Mouse (Mus musculus) stomach, postnatal 0 days (tissue): Measurements from ENCODE around the gene 5730596B20Rik.

Source experiments
- CTCF ChIP-seq: IDR thresholded peaks from 2 replicates; pipeline ENCODE4 v1.5.1; 2016; ENCODE audit warnings: antibody characterized with exemption, low read depth, mild to moderate bottlenecking, moderate library complexity
- EP300 ChIP-seq: optimal IDR thresholded peaks from 2 replicates; pipeline ENCODE3; 2016; ENCODE audit warnings: antibody characterized with exemption

DNA sequence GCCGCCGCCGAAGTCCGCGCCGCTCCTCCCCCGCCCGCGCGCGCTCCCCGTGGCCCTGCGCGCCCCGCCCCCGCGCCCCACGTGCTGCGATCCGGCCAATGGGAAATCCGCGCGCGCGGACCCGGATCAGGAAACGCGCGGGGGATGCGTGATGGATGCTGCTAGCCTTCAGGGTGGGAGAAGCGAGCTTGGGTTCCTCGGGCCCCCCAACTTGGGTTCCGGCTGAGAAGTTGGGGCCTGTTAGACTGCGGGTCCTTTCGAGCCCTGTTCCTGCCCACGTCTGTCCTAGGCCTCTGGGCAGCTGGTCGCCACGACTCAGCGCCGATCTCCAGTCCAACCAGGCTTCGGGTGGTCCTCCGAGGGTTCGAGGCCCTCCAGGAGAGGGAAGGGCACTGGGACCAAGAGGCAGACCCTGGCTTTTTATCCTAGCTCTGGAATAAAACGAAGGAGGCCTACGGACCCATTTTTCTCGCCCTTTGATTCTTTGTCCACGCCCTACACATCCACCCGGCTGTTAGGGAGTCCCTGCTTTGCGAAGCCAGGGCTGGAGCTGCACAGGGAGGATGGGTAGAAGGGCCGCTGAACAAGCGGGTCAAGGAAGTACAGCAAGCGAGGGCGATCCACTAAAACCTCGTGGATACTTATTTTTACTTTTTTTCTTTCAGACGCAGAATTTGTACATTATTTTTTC, 14.7 kb downstream of the 5730596B20Rik start:
- TF ChIP-seq CTCF (no peak), EP300 (no peak)
